Mouse (Mus musculus) embryonic facial prominence, embryonic 10.5 days (tissue): ENCODE data around the gene Vwf. TPM values are rescaled to one million over a fixed set of nuclear protein-coding genes. Genes with fewer than 3 reads are reported as not detected.

Experiments used
- DNase-seq: peaks from one replicate; pipeline ENCODE4 v3.0.0-alpha.2; 2017; ENCODE audit warnings: low spot score
- H3K27ac ChIP-seq: fragments of 300-500 bp; sonication (generic); replicated peaks from 2 replicates; pipeline ENCODE4 v1.5.1; 2016; ENCODE audit warnings: mild to moderate bottlenecking
- H3K27me3 ChIP-seq: fragments of 300-500 bp; sonication (generic); replicated peaks from 2 replicates; pipeline ENCODE4 v1.6.1; 2016; ENCODE audit warnings: low read depth, mild to moderate bottlenecking; ENCODE audit not compliant: poor library complexity, severe bottlenecking
- H3K36me3 ChIP-seq: fragments of 300-500 bp; sonication (generic); replicated peaks from 2 replicates; pipeline ENCODE4 v1.6.1; 2016; ENCODE audit warnings: mild to moderate bottlenecking, moderate library complexity
- H3K4me1 ChIP-seq: fragments of 300-500 bp; sonication (generic); 2 replicates; pipeline ENCODE4 v1.6.1; 2016
- H3K4me3 ChIP-seq: fragments of 300-500 bp; sonication (generic); 2 replicates; pipeline ENCODE4 v1.5.1; 2016; ENCODE audit warnings: mild to moderate bottlenecking, moderate library complexity
- H3K9me3 ChIP-seq: fragments of 300-500 bp; sonication (generic); 2 replicates; pipeline ENCODE4 v1.6.1; 2016; ENCODE audit warnings: mild to moderate bottlenecking
- WGBS: fragments of 180-500 bp; shearing (Covaris S2); methylation state at CpG from one replicate; pipeline ENCODE4 v1.1.7; 2016; 5-methylcytosine and 5-hydroxymethylcytosine counted together
- polyA plus RNA-seq: library from polyadenylated mRNA; unstranded; fragments of >200 nt; fragmentation: Nextera tagmentation; extraction: Ambion mirVana; gene quantifications from 2 replicates; pipeline ENCODE4 v1.2.1, GENCODE M21; 2016

The Vwf gene
- polyA plus RNA-seq, 1 experiment from 2014 or later, result 8.6 TPM

DNA sequence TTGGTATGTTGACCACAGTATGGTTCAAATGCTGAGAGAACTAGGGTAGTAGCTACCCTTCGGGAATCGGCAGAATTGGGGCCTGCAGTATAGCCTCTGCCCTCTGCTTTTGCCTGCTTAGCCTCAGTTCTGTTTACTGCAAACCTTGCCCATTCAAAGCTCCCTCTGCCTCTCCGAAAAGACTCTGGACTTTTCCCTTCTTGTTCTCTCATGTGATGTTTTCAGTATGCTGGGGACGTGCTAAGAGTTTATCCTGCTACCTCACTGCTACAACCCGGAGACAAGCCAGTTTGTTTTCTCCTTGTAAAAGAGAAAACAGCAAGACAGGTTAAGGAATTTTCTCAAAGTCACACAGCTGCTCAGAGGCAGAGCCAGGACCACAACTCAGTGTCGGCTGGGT is 46.0 kb downstream of the Vwf start:
- no peak overlapping the region for H3K27ac ChIP-seq
- H3K36me3 ChIP-seq, result no peaks in the 10 kb centered on the region
- DNase-seq, result no peak
- H3K27me3 ChIP-seq, result peaks cover 19% of the 10 kb centered on the region; the same call in 1 of the 2 replicates
- WGBS, result 89% methylated on average over 6 of the region's 6 CpGs
- H3K4me1 ChIP-seq, result peaks cover 38% of the 10 kb centered on the region
- H3K4me3 ChIP-seq, result no peak overlapping the region
- no peaks in the 10 kb centered on the region for H3K9me3 ChIP-seq

DNA sequence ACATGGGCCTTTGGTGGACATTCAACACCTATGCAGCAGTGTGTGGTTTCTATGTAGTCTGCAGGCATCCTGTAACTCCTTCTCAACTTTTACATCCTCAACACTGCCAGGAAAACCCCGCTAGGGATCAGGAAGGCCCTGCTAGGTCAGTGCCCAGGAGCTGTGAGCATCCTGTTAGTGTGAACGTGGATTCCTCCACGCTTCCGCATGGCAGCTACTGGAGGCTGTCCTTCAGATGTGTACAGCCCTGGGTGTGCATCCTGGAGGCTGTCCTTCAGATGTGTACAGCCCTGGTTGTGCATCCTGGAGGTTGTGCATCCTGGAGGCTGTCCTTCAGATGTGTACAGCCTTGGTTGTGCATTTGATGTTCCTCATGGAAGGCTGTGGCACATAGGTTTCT is 47.7 kb downstream of the Vwf start:
- Histone ChIP-seq H3K36me3 (no peaks in the 10 kb centered on the region), H3K27ac (no peak overlapping the region), H3K27me3 (peaks cover 24% of the 10 kb centered on the region), H3K4me1 (peaks cover 43% of the 10 kb centered on the region), H3K9me3 (no peaks in the 10 kb centered on the region), H3K4me3 (no peak overlapping the region)
- DNase-seq, result no peak
- 92% methylated on average over 4 of the region's 4 CpGs for WGBS

DNA sequence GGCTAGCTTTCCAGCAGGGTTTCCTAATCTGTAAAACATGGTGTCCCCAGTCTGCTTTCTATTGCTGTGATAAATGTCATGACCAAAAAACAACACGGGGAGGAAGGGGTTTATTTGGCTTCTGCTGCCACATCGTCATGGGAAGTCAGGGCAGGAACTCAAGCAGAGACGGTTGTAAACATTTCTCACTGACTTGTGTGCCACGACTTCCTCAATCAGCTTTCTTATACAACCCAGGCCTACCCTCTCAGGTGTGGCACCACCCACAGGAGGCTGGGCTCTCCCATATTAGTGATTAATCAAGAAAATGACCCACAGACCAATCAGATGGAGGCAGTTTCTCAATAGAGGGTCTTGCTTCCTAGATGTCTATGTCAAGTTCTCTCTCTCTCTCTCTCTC is 48.3 kb downstream of the Vwf start:
- WGBS, result 71% methylated on average over 4 of the region's 4 CpGs
- Histone ChIP-seq H3K9me3 (no peaks in the 10 kb centered on the region), H3K27me3 (peaks cover 22% of the 10 kb centered on the region), H3K27ac (no peak overlapping the region), H3K4me1 (peaks cover 43% of the 10 kb centered on the region), H3K36me3 (no peaks in the 10 kb centered on the region), H3K4me3 (no peak overlapping the region)
- DNase-seq, result no peak

DNA sequence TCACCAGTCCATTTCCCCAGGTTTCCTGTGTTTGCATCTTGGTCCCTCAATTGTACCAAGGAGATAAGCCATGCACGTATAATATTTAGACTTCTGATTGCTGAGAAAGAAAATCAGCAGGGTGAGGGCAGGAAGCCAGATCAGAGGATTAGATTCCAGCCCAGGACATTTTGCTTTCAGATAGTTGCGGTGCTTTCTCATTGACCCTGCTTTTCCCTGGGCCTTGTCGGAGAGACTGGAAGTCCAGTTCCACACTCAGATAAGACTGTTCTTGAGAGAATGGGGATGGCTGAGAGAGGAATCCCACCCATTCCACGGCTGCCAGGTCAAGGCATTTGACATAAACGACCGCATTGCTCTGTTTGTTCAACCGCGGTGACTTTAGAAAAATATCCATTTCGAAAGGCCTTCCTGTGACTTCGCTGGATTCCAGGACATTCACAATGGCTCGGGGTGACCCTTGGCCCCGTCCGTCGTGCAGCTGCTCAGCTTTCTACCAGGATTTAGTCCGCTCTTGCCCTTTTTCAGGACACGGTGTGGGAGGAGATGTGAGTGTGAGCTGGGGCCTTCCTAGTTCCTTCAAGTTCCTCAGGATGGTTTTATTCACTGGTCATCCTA is 50.2 kb downstream of the Vwf start:
- Histone ChIP-seq H3K4me3 (no peak overlapping the region), H3K9me3 (no peaks in the 10 kb centered on the region), H3K4me1 (peaks cover 42% of the 10 kb centered on the region), H3K36me3 (no peaks in the 10 kb centered on the region), H3K27ac (no peak overlapping the region), H3K27me3 (peaks cover 17% of the 10 kb centered on the region)
- WGBS, result 33% methylated on average over 16 of the region's 16 CpGs
- no peak for DNase-seq

DNA sequence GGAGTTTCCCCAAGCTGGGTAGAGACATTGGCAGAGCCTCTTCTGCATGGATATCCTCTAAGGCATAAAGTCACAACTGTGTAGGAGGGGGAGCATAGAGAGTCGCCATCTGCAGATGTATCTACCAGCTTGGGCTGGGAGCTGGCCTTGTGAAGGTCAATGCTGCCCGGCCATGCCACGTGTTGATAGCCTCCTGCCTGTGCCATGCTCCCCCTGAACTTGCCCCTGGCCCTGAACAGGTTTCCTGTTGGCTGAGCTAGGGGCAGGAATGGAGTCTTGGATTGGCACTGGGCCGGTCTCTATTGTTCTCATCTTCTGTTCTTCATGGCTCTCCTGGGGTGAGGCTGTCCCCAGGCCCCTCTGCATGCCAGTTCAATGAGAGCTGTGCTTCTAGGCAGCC is 51.1 kb downstream of the Vwf start:
- Histone ChIP-seq H3K36me3 (no peaks in the 10 kb centered on the region), H3K27ac (peak overlapping the region; percentile 24; the same call in 1 of the 2 replicates), H3K27me3 (peaks cover 22% of the 10 kb centered on the region), H3K4me1 (peaks cover 51% of the 10 kb centered on the region), H3K9me3 (no peaks in the 10 kb centered on the region), H3K4me3 (no peak overlapping the region)
- DNase-seq, result no peak
- 87% methylated on average over 4 of the region's 4 CpGs for WGBS

DNA sequence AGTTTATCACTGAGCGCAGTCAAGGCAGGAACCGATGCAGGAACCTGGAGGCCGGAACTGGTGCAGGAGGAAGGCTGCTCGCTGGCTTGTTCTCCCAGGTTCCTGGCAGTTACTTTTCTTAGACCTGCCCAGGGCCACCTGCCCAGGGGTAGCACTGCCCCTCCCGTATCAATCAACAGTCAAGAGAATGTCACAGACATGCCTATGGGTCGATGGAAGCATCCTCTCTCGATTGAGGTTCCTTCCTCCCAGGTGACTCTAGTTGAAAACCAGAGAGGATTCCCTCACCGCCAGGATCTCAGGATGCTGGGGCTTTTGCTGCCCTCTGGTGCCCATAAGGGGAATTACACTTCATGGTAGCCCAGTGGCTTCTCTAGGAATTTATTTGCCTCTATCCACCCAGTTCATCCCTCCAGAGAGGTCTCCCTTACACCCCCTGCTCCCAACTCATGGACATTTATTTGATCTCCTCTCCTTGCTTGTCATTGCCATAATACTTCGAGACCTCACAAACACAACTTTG is 53.5 kb downstream of the Vwf start:
- Histone ChIP-seq H3K4me1 (peaks cover 54% of the 10 kb centered on the region), H3K36me3 (no peaks in the 10 kb centered on the region), H3K27me3 (peaks cover 28% of the 10 kb centered on the region), H3K27ac (no peak overlapping the region), H3K4me3 (no peak overlapping the region), H3K9me3 (no peaks in the 10 kb centered on the region)
- DNase-seq, result peak; percentile 73
- 43% methylated on average over 9 of the region's 9 CpGs for WGBS

DNA sequence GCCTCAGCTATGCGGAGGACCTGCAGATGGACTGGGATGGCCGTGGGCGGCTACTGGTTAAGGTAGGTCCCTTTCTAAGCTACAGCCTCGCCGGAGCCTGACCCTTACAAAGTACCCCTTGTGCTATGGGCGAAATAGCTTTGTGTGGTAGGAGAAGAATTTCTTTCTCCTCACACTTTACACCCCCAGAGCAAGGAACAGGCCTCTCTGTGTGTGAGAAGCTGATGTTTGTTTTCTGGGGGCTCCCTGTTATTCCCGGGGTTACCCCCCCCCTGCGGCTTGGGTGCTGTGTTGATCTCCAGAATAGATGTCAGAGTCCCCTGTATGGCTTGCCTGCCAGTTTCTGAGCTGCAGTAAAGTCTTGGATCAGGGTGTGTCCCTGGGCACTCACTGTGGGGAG is 54.1 kb downstream of the Vwf start:
- WGBS, result 75% methylated on average over 8 of the region's 8 CpGs
- peaks cover 32% of the 10 kb centered on the region for H3K27me3 ChIP-seq
- DNase-seq, result no peak
- H3K36me3 ChIP-seq, result no peaks in the 10 kb centered on the region
- no peak overlapping the region for H3K27ac ChIP-seq
- H3K4me1 ChIP-seq, result peaks cover 49% of the 10 kb centered on the region
- no peaks in the 10 kb centered on the region for H3K9me3 ChIP-seq
- H3K4me3 ChIP-seq, result no peak overlapping the region

DNA sequence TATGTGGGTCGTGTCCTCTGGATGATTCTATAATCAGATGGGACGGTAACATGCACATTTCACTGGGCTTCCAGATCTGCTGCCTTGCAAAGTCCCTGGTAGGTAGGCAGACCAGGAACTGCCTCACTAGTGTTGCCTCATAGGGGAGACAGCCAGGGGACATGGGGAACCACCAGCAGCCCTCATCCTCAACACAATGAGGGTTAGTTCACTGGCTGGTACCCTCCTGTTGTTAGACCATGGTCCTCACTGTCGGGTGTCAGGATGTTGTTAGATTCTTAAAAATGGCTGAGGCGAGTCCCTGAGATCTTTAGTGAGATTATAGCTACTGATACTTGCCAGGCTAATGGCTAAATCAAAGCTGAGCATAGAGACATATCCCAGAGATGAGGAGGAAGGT is 54.6 kb downstream of the Vwf start:
- Histone ChIP-seq H3K4me3 (no peak overlapping the region), H3K4me1 (peaks cover 43% of the 10 kb centered on the region), H3K27me3 (peaks cover 32% of the 10 kb centered on the region), H3K27ac (no peak overlapping the region), H3K36me3 (no peaks in the 10 kb centered on the region), H3K9me3 (no peaks in the 10 kb centered on the region)
- DNase-seq, result no peak
- WGBS, result 70% methylated on average over 4 of the region's 4 CpGs

DNA sequence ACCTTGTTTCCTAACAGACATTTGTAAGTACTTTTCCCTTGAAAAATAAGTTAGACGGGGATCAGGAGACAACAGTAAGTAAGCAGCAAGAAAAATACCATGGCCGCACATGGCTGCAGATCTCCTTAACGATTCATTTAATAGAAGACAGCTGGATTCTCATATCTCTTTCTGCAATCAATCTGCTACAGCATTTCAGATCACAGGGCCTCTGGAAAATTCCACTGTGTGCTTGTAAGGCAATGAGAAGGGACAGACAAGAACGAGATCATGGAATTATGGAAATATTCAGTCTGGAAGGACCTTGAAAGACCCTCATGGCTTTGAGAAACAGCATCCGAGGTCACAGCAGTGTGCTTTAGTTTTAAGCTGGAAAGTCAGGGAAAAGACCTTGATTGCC is 55.2 kb downstream of the Vwf start:
- Histone ChIP-seq H3K36me3 (no peaks in the 10 kb centered on the region), H3K9me3 (no peaks in the 10 kb centered on the region), H3K4me3 (no peak overlapping the region), H3K27ac (no peak overlapping the region), H3K27me3 (peaks cover 37% of the 10 kb centered on the region), H3K4me1 (peaks cover 38% of the 10 kb centered on the region)
- 61% methylated on average over 5 of the region's 5 CpGs for WGBS
- DNase-seq, result no peak

DNA sequence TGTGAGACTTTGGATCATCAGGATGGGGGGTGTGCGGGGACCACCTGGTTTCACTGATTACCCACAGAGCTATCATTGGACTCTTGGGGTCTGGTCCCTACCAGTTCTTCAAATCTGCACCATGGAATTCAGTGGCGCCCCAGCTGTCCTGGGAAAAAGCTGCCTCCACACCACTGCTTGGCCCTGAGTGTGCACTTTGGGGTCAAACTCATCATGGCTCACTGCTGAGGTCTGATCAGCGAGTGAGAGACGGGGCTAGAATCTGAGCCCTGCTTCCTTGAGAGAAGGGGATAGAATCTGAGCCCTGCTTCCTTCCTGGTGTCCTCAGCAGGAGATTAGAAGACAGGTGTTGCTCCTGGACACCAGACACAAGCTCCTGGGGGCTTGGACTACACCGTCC is 55.8 kb downstream of the Vwf start:
- Histone ChIP-seq H3K9me3 (no peaks in the 10 kb centered on the region), H3K36me3 (no peaks in the 10 kb centered on the region), H3K27me3 (peaks cover 41% of the 10 kb centered on the region), H3K27ac (peak overlapping the region; percentile 40), H3K4me3 (no peak overlapping the region), H3K4me1 (peaks cover 32% of the 10 kb centered on the region)
- no peak for DNase-seq
- WGBS, result 73% methylated on average over 5 of the region's 5 CpGs

DNA sequence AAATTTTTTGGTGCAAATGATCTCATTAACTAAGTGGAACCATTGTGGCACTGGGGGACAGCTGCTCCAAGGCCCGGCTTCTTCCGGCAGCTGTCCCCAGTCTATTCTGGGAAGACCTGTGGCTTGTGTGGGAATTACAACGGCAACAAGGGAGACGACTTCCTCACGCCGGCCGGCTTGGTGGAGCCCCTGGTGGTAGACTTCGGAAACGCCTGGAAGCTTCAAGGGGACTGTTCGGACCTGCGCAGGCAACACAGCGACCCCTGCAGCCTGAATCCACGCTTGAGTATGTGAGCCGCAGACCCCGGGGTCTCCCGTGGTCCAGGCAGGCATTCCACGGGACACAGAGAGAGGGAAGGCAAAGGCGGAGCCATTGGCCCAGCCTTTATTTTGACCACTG is 56.7 kb downstream of the Vwf start:
- peak; percentile 91 for DNase-seq
- peaks cover 36% of the 10 kb centered on the region; the same call in 1 of the 2 replicates for H3K27me3 ChIP-seq
- H3K27ac ChIP-seq, result no peak overlapping the region
- 5% methylated on average over 18 of the region's 18 CpGs for WGBS
- H3K9me3 ChIP-seq, result no peaks in the 10 kb centered on the region
- H3K36me3 ChIP-seq, result no peaks in the 10 kb centered on the region
- H3K4me1 ChIP-seq, result peaks cover 26% of the 10 kb centered on the region
- H3K4me3 ChIP-seq, result peak overlapping the region; percentile 38

DNA sequence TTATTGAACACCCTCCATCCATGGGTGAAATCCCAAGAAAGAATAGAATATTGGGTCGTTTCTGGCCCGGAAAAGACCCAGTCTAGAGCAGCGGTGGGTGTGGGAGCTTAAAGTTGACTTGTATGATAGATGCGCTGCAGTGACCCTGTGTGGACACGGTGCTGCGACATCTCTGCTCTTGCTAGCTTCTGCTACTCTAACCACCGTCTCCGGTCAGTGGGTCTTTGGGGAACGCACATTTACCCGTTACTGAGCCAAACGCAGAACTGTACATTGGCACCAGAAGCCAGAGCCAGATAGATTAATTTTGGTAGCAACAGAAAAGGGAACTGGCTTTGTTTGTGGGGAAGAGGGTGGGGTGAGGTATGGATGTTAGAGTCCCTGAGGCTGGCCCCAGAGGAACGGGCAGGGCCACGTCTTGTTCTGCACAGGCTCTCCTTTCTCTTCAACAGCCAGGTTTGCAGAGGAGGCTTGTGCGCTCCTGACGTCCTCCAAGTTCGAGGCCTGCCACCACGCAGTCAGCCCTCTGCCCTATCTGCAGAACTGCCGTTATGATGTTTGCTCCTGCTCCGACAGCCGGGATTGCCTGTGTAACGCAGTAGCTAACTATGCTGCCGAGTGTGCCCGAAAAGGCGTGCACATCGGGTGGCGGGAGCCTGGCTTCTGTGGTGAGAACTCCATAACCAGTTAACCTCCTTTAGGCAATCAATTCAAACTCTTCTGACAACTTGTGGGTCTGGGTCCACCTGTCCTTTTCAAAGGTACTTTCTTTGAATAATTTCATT is 57.3 kb downstream of the Vwf start:
- H3K4me3 ChIP-seq, result no peak overlapping the region

More for the DNA sequence above, 57.3 kb downstream of the Vwf start:
- H3K27ac ChIP-seq, result no peak overlapping the region
- no peaks in the 10 kb centered on the region for H3K36me3 ChIP-seq
- DNase-seq, result no peak
- H3K9me3 ChIP-seq, result no peaks in the 10 kb centered on the region
- H3K4me1 ChIP-seq, result peaks cover 26% of the 10 kb centered on the region
- peaks cover 36% of the 10 kb centered on the region; the same call in 1 of the 2 replicates for H3K27me3 ChIP-seq
- 83% methylated on average over 26 of the region's 26 CpGs for WGBS
